Mouse (Mus musculus) megakaryocyte, adult 5-6 weeks (primary cell): ENCODE results near the gene Sbf2. TPM values are rescaled to one million over a fixed set of nuclear protein-coding genes. Genes with fewer than 3 reads are reported as not detected.
A peak's percentile ranks its signal among the peaks of the same experiment; 100 is the strongest.

ENCODE experiments used
- ATAC-seq: 2 replicates; pipeline ENCODE4 v1.8.0; 2016; ENCODE audit warnings: mild to moderate bottlenecking, inconsistent platforms; ENCODE audit not compliant: poor library complexity, severe bottlenecking
- total RNA-seq, 2 experiments: library from RNA; stranded (forward) in 1 of 2; stranded (reverse) in 1 of 2; fragments of 153-499, 151-499 nt in 1 of 2; fragments of 221-1000, 200-1000 nt in 1 of 2; gene quantifications; 2 replicates each; pipeline versions ENCODE4 v1.2.3 to v1.2.4; 2015 to 2017

The Sbf2 gene
- total RNA-seq, 2 experiments from 2014 or later: 2.2 to 4.6 TPM

DNA sequence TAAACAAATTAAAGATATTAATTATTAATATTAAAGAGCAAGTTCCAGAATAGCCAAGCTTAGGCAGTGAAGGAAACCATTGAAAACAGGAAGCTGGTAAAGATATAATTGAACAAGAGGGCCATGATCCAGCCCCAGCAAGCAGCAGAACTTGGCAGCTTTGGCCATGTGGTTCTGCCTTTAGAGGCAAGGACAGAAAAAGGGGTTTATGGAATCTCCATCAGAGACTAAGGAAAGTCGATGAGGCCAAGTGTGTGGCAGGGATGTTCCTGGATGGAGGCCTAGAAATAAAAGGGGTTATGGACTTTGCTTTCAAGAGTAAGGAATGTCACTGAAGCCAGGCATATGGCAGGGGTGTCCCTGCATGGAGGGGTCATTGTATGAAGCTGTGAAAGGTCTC lies 198.4 kb downstream of the Sbf2 start:
- no peak for ATAC-seq

DNA sequence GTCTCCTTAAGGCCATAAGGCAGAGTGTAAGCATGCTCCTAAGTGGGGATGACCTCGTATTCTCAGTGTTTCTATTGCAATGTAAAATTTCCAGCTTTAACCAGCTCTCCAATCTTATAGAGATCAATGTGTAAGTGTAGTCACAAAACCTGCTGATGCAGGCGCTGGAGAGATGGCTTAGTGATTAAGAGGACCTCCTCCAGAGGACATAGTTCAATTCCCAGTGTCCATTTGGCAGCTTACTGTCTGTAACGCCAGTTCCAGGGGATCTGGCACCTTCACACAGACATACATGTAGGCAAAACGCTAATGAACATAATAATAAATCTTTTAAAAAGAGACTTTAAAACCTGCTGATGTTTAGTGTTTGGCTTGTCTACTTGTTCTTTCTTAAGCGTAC lies 200.4 kb downstream of the Sbf2 start:
- ATAC-seq: no peak

DNA sequence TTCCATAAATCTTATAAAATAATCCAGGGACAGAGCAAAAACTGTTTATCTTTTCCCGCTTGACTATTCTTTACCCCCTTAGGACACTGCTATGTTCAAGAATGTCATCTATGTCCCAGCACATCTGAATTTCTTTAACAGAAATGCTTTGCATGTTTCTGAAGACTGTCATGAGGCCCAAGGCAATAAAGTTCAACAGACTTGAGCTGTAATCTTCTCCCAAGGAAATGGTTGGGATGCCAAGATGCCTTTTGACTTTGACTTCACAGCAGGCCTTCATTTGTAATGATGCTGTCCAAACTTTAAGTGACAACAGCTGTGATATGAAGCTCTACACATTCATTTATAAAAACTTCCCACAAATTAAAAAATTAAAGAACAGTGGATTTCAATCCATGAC lies 212.6 kb downstream of the Sbf2 start:
- ATAC-seq: no peak

DNA sequence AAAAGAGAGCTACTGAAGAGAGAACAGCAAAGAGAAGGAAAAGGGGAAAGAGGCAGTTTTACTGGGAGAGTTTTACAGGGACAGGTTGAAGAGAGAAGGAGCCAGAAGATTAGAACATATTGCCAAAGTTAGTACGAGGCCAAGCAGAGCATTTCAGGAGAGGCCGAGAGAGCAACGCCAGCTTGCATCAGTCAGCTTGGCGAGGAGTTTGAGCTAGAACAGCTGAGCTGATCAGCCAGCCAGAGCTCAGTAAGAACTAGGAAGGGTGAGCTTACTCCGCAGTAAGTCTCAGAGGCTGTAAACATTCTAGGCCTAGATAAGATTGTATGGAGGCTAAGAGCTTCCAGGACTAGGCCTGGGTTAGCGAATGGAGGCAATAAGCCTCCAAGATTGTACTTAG lies 222.1 kb downstream of the Sbf2 start:
- no peak for ATAC-seq

DNA sequence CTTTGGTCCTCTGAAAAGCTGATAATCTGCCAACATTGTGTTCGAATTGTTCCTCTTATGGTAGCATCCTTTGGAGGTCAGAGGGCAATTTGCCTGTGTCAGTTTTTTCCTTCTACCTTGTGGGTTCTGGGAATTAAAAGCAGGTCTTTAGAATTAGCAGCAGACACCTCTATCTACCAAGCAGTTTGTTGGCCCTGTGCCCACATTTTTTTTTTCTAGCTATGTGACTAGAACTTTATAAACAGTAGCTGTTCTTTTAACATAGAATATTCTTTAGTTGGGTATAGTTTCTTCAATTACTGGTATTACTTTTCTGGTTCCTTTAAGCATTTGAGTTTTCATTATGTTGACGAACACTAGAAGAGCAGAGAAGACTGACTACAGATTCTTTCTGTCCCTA lies 223.1 kb downstream of the Sbf2 start:
- ATAC-seq: no peak

DNA sequence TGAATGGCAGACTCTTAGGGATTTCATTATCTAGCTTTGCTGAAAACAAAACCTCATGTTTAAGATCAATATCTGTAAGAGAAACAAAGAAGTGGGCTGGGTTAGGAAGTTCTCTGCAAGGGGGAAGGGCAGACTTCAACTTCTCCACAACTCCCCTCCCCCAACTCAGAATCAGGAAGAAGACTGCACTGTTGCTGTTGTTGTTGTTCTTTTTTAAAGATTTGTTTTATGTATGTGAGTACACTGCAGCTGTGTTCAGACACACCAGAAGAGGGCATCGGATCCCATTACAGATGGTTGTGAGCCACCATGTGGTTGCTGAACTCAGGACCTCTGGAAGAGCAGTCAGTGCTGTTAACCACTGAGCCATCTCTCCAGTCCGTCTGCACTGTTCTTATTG lies 225.8 kb downstream of the Sbf2 start:
- ATAC-seq: peak; percentile 84

DNA sequence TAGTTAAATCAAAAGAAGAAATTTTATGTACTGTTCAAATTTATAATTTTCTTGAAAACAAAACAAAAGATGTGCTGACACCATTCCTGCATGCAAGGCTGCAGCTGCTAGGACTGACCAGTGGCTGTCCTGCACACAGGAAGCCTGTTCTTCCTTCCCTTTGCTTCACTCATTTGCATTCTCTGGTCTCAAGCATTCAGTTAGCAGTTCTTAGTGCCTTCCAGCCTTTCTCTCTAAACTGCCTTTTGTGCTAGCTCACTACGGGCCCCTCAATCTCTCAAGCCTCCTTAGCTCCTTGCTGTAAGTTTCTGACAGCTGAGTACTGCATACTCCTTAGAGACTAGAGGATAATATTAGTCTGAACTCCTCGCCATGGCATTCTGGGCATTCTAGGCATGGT lies 227.2 kb downstream of the Sbf2 start:
- ATAC-seq: no peak

DNA sequence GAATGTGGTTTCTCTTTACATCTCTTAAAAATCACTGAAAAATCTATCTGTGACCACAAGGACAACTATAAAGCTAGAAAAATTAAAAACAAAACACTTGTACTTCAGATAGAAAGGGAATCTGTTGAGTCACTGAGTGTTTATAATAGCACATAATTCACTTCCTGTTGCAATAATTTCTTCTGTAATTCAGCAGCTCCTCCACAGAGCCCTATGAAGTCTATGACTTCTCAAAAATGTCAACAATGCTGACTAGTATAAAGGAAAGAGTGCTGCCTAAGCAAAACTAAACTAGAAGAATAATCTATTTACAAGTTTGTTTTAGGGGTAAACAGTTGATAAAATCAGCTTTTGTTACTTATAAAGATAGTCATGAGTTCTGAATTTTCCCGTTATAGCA lies 229.2 kb downstream of the Sbf2 start:
- ATAC-seq: no peak; the same call in 1 of the 2 replicates

DNA sequence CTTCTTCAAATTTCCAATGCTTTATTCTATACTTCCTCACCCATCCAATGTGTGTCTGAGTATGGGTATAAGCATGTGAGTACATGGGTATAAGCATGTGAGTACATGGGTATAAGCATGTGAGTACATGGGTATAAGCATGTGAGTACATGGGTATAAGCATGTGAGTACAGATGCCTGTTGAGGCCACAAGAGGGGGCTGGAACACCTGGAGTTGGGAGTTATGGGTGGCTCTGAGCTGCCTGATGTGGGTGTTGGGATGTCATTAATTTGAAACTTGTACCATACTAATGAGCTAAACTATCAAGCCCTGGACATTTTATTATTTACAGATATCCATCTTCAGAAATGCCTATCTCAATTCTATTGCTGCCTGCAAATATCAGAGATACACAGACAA lies 230.4 kb downstream of the Sbf2 start:
- ATAC-seq: 0 out of 2 replicates have a peak, but pooled peaks have one; percentile 20

DNA sequence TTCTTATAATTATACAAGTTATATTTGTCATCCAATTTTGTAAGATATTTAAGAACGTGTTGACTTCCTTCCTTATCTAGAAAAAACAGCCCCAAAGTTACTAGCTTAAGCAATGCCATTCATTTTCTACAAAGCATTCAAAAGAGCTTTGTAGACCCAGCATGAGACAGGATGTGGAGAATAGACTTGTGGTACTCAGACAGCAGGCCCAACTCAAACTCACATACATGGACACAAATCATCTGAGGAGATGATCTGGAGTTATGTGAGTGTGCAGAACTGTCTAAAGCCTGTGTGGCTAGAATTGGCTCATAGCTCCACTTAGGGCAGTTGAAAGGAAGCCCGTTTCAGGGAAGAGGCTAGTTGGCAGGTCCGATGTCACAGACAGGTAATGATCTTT lies 233.1 kb downstream of the Sbf2 start:
- no peak for ATAC-seq

DNA sequence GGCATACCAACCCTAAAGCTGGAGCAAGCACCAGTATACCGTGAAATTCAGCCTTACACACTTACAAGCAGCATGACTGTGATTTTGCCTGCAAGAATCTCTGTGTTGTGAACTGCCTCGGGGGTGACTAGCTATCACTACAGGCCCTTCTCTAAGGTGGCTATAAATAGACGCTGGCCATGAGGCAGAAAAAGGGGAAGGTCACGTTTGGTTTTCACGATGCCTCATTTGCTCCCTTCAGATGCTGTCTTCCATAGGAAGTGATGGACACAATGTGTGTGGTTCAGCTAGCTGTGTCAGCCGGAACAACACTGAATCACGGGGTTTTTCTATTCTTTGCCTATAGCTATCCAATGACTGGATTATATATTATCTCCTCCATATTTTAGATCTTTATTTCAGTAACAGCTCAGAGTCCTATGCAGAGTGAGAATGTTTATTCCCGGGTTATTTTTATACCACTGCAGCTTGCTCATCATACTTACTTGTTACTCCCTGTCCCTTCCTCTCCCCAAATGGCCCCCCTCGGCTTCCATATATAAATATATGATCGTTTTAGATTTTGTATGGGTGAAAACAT lies 235.3 kb downstream of the Sbf2 start:
- ATAC-seq: peak; percentile 86

DNA sequence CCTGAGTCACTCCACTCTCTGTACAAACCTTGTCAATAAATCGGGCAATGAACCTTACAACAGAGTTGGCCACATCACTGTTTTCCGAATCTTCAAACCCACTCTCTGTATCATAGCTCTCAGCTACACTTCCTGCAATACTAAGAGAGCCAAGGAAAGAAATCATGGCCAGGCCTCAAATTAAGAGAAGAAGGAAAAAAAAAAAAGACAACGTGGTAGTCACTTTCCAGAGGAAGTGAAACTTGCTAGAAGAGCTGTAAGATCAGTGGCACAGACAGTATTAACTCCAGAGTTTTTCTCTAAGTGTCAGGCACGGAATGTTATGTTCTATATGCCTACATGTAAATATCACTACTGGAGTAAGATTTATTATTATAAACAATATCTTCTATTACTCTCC lies 242.2 kb downstream of the Sbf2 start:
- peak; percentile 85 for ATAC-seq

DNA sequence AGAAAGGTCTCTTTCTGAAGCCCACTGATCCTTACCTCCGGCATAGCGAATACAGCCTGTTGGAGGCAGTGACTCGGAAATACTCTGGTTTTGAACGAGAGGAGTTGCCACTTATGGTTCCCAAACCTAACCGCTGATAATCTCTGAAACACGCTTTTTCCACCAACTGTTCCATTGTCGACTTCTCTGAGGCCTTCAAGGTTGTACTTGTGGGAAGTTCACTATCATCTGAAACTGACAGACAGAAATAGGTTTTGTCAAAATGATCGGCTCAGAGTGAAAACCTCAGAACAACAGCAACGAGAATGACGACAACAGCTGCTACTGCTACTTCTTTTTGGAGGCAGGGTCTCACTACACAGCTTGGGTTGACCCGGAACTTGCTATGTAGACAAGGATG lies 252.7 kb downstream of the Sbf2 start:
- ATAC-seq: no peak

DNA sequence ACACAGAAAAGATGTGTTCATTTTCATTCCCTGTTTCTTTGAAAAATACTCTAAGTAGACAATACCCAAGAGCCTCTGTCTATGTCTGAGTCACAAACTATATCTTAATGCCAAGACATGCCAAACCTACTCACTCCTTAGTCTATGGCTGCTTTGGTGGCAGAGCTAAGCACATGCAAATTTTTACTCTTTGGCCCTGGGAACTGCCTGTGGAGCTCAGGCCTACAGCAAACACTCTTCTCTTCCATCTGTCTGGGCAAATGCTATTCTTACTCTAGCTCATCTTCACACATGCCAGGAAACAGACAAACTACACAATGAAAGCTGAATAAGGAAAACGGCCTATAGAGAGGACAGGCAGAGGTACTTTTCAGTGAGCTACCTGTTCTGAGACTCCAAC lies 253.2 kb downstream of the Sbf2 start:
- no peak for ATAC-seq

DNA sequence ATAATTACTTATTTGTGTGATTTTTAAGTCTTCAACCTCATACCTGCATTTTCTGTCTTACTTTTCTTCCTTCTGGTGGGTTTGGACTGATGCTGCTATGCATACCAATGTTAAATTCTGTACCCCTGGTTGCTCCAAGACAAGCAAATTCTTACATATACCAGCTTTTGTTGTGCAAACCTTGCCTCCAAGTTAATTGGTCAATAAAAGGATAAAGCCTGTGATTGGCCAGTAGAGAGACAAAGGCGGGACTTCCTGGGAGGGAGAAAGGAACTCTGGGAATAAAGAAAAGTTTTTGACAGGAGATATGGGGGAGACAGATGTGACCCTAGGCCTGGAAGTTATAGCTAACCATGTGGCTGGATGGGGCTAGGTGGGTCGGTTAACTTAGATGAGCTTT lies 255.3 kb downstream of the Sbf2 start:
- no peak for ATAC-seq

DNA sequence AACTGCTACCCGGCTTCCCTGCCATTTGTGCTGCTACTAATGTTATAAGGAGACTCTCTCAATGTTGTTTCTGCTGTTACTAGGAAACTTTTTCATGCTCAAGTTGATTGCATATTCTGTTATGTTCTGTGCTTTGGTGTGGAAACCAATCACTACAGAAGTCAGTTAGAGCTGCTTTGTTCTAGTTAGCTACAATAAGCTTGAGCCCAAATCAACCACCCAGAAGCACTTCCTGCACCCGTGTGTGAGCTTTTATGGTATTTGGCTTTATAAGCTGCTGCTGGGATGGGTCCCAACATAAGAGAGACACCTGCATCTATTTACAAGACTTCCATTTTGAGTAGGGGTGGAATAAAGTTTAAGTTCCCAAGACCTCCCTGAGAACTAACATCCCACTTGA lies 260.8 kb downstream of the Sbf2 start:
- ATAC-seq: no peak

DNA sequence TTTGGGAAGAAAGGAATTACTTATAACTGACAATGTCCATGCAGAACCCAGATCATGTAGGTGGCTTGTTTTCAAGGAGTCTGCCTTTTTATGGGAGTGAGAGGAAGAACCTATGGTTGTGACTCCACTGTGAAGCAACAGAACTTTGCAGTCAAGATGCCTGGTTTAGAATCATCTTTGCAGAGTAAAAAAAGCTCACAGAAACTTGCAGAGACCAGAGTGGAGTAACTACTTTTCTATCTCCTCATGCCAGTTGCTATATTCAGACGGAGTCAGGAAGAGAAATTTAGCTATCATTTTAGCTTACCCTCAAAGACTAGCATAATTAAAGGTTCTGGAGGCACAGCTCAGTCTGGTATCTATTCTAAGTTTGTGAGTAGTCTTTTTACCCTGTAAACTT lies 267.5 kb downstream of the Sbf2 start:
- ATAC-seq: no peak

DNA sequence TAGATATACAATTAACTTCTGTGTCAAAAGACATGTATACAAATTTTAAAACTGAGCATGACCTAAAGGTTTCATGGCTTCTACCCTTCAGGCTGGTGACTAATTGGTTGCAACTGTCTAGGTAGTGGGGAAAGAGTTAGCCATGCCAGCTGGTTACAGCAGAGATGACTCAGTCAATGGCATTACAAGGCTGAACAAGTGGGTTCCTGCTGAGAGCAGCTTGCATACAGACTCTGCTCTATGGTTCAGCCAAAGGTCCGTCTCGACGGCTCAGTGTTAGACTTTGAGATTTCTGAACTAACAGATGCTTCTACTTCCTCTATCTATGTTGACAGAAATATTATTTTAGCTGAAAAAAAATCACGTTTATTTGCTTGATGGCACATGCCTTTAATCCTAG lies 277.1 kb downstream of the Sbf2 start:
- ATAC-seq: no peak

DNA sequence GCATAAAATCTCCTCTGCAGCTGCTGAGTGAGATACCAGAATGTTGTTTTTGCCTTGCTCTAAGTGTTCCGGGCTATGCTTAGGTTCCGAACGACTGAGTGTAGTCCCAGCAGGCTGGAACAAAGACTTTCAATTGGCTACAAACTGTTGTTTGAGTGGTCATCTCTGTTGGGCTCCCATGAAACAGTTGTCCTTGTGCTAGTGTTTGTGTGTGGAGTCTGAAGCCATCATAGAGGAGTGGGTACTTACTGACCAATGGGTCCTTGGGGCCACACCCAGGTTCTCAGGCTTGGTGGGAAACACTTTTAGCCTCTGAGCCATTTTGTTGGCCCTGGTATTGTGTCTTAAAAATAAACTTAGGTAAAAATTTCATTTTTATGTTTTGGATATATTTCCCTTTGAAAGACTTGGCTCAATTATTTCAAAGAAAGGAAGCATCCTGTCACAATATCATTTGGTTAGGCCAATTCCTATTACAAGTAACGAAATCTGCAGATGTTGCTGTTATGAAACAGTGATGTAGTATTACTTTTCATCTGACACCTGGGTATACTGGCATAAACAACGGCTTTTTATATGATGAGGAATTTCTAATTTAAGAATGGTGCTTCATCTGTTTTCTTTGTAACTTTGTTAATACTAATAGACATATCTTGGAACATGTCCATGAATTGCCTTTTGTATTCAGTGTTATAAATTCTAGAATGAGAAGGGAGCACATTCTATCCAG lies 289.2 kb downstream of the Sbf2 start:
- no peak for ATAC-seq

DNA sequence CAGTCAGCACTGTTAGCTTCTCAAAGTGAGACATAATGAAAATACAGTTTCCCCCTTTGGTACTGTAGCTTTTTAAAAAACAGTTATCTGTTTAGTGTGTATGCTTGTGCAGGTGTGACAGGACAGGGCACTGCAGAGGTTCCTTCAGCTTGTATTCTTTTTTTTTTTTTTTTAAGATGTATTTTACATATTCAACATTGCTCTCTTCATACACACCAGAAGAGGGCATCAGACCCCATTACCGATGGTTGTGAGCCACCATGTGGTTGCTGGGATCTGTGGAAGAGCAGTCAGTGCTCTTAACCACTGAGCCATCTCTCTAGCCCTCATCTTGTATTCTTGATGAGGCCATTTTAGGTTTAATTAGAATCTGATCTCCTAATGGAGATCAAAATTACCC lies 289.9 kb downstream of the Sbf2 start:
- ATAC-seq: no peak

DNA sequence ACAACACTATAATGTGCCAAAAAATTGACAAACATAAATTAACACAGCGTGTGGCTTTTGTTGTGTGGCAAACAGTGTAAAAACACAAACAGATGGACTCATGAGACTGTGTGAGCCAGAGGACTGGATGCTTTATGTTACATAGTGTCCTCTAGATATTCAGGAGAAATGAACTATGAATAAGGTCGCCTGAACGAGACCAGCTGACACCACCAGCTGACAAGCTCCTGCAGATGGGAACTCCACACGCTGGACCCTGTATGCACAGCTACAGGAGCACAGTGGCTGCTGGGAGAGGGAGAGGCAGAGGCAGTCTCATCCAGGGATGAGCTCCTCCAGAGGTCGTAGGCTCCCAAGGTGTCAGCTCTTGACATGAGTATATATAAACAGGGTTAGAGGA lies 293.6 kb downstream of the Sbf2 start:
- ATAC-seq: no peak

DNA sequence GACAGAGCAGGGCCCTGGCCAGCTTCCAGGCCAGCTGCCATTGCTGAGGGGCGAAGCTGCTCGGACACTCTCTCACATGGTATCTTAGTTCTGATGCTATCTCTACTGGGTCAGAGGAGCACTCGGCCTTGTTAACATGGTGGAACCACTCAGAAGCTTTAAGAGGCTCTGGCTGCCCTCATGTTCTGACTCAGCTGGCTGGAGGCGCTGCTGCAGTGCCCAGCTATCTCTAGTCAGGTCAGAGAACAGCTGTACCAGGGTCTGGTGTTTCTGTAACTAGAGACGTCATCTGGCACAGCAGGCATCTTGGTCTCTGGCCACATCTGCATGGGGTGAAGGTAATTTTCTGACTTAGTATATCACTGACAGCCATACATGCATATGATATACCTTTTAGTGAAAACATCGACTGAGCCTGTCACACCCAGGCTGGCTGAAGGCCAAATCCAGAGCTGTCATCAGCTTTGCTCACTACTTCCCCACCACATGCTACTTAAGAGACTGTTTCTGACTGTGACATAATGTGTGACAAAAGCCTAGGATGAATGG lies 295.7 kb downstream of the Sbf2 start:
- ATAC-seq: 0 out of 2 replicates have a peak, but pooled peaks have one; percentile 47

DNA sequence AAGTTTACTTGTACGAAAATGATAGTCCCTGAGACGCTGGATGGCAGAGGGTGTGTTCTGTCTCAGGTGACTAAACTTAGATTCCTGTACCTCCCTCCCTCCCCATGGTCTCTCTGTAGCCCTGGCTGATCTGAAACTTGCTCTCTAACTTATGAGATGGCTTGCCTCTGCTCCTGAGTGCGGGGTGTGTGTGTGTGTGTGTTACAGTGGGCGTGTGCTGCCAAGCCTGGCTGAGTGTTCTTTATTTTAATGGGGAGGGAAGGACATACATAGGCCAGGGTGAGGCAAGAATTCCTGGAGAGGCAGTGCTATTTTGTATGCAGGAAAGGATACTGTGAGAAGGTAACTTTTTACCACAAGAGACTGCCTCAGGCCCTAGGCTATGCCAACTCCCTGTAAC lies 297.3 kb downstream of the Sbf2 start:
- no peak for ATAC-seq
